In the genomic region with DNA sequence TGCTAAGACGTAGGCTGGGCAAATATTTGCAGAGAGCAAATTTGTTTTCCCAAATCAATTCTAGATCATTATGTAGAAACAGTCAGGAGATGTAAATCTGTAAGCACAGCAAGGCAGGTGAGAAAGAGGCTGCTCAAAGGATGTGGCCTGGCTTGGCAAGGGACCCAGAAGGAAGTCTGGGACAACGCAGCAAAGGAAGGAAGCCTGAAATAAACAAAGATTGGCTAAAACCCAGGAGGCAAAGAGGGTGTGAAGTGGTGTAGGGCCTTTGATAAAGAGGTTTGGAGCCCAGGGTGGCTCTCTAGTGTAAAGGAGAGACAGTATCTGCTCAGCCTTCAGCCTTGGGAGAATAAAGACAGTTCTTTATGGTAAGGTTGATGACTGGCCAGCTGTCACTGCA, we compare ENCODE assay signal across 20 mouse cellular contexts. TPM values are rescaled to one million over a fixed set of nuclear protein-coding genes. Genes with fewer than 3 reads are reported as not detected.
A peak's percentile ranks its signal among the peaks of the same experiment; 100 is the strongest.
DNase-seq lines count a peak whose midpoint lies in the region; ATAC-seq lines count a peak whose summit lies in the region.
"Had no signal": no experiment of that assay in that cellular context is flagged by ENCODE, and none has a peak within 500 bp of the region (broad histone marks: within the 10 kb centered on the region; RNA-seq: fewer than 3 reads in every experiment).

No protein-coding gene starts in this region.

- H3K4me1 ChIP-seq in kidney, embryonic 14.5 days (ENCODE audit: control insufficient read depth, insufficient read depth, low read length): peaks cover 5% of the 10 kb centered on the region; the same call in 1 of the 2 replicates
- H3K4me1 ChIP-seq: embryonic facial prominence, embryonic 15.5 days had no signal

- H3K27me3 ChIP-seq in kidney, embryonic 14.5 days (ENCODE audit: control insufficient read depth, insufficient read depth, low read length): no peaks in the 10 kb centered on the region
- H3K27me3 ChIP-seq: embryonic facial prominence, embryonic 15.5 days; liver, embryonic 15.5 days; neural tube, embryonic 15.5 days had no signal

- H3K36me3 ChIP-seq in kidney, embryonic 14.5 days (ENCODE audit: control insufficient read depth, insufficient read depth, low read length): no peaks in the 10 kb centered on the region
- H3K36me3 ChIP-seq: embryonic facial prominence, embryonic 15.5 days; forebrain, embryonic 10.5 days; liver, embryonic 15.5 days; neural tube, embryonic 15.5 days had no signal

- H3K27ac ChIP-seq in kidney, embryonic 14.5 days (ENCODE audit: low read depth, low read length): no peak overlapping the region
- H3K27ac ChIP-seq: embryonic facial prominence, embryonic 15.5 days; forebrain, embryonic 10.5 days; hindbrain, postnatal 0 days; kidney, postnatal 0 days; liver, embryonic 15.5 days; neural tube, embryonic 15.5 days had no signal

- H3K4me3 ChIP-seq in kidney, embryonic 14.5 days (ENCODE audit: low read length): no peak overlapping the region
- H3K4me3 ChIP-seq: embryonic facial prominence, embryonic 15.5 days; forebrain, embryonic 10.5 days; liver, embryonic 15.5 days; myocyte; neural tube, embryonic 15.5 days had no signal

- H3K4me2 ChIP-seq in kidney, embryonic 14.5 days (replicated peaks; ENCODE audit: low read depth, low read length): no peak overlapping the region
- H3K4me2 ChIP-seq: embryonic facial prominence, embryonic 15.5 days; liver, embryonic 15.5 days; neural tube, embryonic 15.5 days had no signal

- intact Hi-C loops in gastrocnemius, postnatal 14 days (cut with DNase I; ENCODE audit: low total_unique reads): loop anchor here (10.0 kb wide), 1 partner anchor 144 kb away; no protein-coding TSS in a partner anchor

- no peak for ATAC-seq in kidney, embryonic 14.5 days (ENCODE audit: low FRiP score, low TSS enrichment)
- ATAC-seq in CD4-positive, CD25-positive, alpha-beta regulatory T cell, adult 4 months: no peak
- ATAC-seq: hindbrain, postnatal 0 days had no signal

- no peak overlapping the region for H3K9ac ChIP-seq in kidney, embryonic 14.5 days (ENCODE audit: low read depth, low read length)
- H3K9ac ChIP-seq: embryonic facial prominence, embryonic 15.5 days; liver, embryonic 15.5 days; neural tube, embryonic 15.5 days had no signal

- H3K9me3 ChIP-seq in kidney, embryonic 14.5 days (ENCODE audit: control insufficient read depth, low read length): no peaks in the 10 kb centered on the region
- H3K9me3 ChIP-seq: embryonic facial prominence, embryonic 15.5 days; forebrain, embryonic 10.5 days; liver, embryonic 15.5 days; neural tube, embryonic 15.5 days had no signal

- WGBS in kidney, embryonic 14.5 days: 68% methylated on average over 2 of the region's 2 CpGs

- peak; percentile 41 to 42 for DNase-seq in adrenal gland, postnatal 36 days
- no peak for DNase-seq in adrenal gland, postnatal 4 days (ENCODE audit: low spot score in 2 of 2)
- DNase-seq in kidney, adult 8-10 months: peak; percentile 32 to 39
- DNase-seq in kidney, postnatal 36 days: peak; percentile 66
- DNase-seq in gastrocnemius, postnatal 14 days: no peak
- DNase-seq: cerebellum, postnatal 14 days; embryo, embryonic 11 days; gastrocnemius, postnatal 10 days; midbrain, embryonic 14.5 days; right cerebral cortex, postnatal 25 days; thymus, postnatal 36 days had no signal

RNA-seq across cellular contexts. Expression of gene Spred1, which starts 11.9 kb away (rescaled TPM):
- total RNA-seq in adrenal gland, postnatal 36 days (2021): 100 to 1,000 TPM in 1 of 2 experiments, 10 to 100 TPM in 1; 97.2 to 101 TPM
- total RNA-seq in adrenal gland, postnatal 4 days (2021): 10 to 100 TPM; 92.8 to 98.8 TPM
- 20.2 and 23.0 TPM in 2 replicates for polyA plus RNA-seq in kidney, embryonic 14.5 days (2014; fragmentation: Nextera tagmentation; extraction: Ambion mirVana)
- 1 to 10 TPM; 1.1 to 2.3 TPM for polyA plus RNA-seq in CD4-positive, CD25-positive, alpha-beta regulatory T cell, adult 4 months (2017; shearing (Covaris generic))
- 10 to 100 TPM; 12.5 to 16.1 TPM for total RNA-seq in gastrocnemius, postnatal 14 days (2021)

Comparison
In these comparisons a context has a peak if more than half of its experiments do, and no peak if none do; other contexts are left out.
1. DNase-seq: peak in adrenal gland, postnatal 36 days (2 of 2), kidney, adult 8-10 months (2 of 2) and kidney, postnatal 36 days (2 of 2); none in adrenal gland, postnatal 4 days (0 of 2) and gastrocnemius, postnatal 14 days (single experiment).
2. RNA of gene Spred1, which starts 11.9 kb away (total RNA-seq): 97.2 to 101 TPM in adrenal gland, postnatal 36 days and 92.8 to 98.8 TPM in adrenal gland, postnatal 4 days; 12.5 to 16.1 TPM in gastrocnemius, postnatal 14 days; every median in the first group is over 4 times any median in the second.